Mouse (Mus musculus) neural tube, embryonic 10.5 days (tissue): ENCODE results near the gene Cox8a.
A peak's percentile ranks its signal among the peaks of the same experiment; 100 is the strongest.

ENCODE experiments used
- DNase-seq: peaks from one replicate; pipeline ENCODE4 v3.0.0-alpha.2; 2017; ENCODE audit warnings: low spot score; ENCODE audit errors: extremely low spot score

Cox8a gene

GRCm38 (mm10) chr19:7185715-7186291 is 31.6 kb downstream of the Cox8a start:
- peak; percentile 80 for DNase-seq

GRCm38 (mm10) chr19:7185059-7185458 is 32.4 kb downstream of the Cox8a start:
- DNase-seq = no peak

- DNase-seq = no peak
These were observed 34.0 kb downstream of the Cox8a start for GRCm38 (mm10) chr19:7183419-7183818.

GRCm38 (mm10) chr19:7182273-7182949 is 35.0 kb downstream of the Cox8a start:
- no peak for DNase-seq

GRCm38 (mm10) chr19:7181496-7181895 is 35.9 kb downstream of the Cox8a start:
- no peak for DNase-seq

- DNase-seq = no peak
These were observed 36.5 kb downstream of the Cox8a start for GRCm38 (mm10) chr19:7180756-7181405.

GRCm38 (mm10) chr19:7178841-7179452 is 38.5 kb downstream of the Cox8a start:
- DNase-seq = no peak

- DNase-seq = no peak
These were observed 39.5 kb downstream of the Cox8a start for GRCm38 (mm10) chr19:7177804-7178511.

- DNase-seq = no peak
These were observed 41.2 kb downstream of the Cox8a start for GRCm38 (mm10) chr19:7176041-7176696.

- peak; percentile 71 for DNase-seq
These were observed 45.2 kb downstream of the Cox8a start for GRCm38 (mm10) chr19:7172051-7172866.

GRCm38 (mm10) chr19:7171447-7171846 is 46.0 kb downstream of the Cox8a start:
- DNase-seq = no peak

GRCm38 (mm10) chr19:7170916-7171315 is 46.5 kb downstream of the Cox8a start:
- no peak for DNase-seq

GRCm38 (mm10) chr19:7168423-7168822 is 49.0 kb downstream of the Cox8a start:
- no peak for DNase-seq

- DNase-seq = no peak
These were observed 50.6 kb downstream of the Cox8a start for GRCm38 (mm10) chr19:7166767-7167166.

- no peak for DNase-seq
These were observed 51.2 kb downstream of the Cox8a start for GRCm38 (mm10) chr19:7166200-7166711.

GRCm38 (mm10) chr19:7165509-7166199 is 51.8 kb downstream of the Cox8a start:
- DNase-seq = peak; percentile 57
